Mouse (Mus musculus): ENCODE data around the gene Hsd17b11. TPM values are rescaled to one million over a fixed set of nuclear protein-coding genes. Genes with fewer than 3 reads are reported as not detected.
"Not testable (repeated sequence)": the region's sequence is repeated elsewhere in the genome, so short reads cannot be mapped to it uniquely, and the experiment has no call there.

Hsd17b11 gene
- polyA plus RNA-seq, 1 experiment from 2014 or later, result 1.3 TPM

- no peak for ATAC-seq (ENCODE audit: low FRiP score, low read depth)
- Histone ChIP-seq H3K4me1 (peaks cover 8% of the 10 kb centered on the region; the same call in 1 of the 2 replicates), H3K27me3 (peaks cover 13% of the 10 kb centered on the region), H3K9me3 (no peaks in the 10 kb centered on the region), H3K9ac (replicated peaks) (no peak overlapping the region), H3K36me3 (no peaks in the 10 kb centered on the region), H3K27ac (replicated peaks) (no peak overlapping the region), H3K4me2 (replicated peaks) (no peak overlapping the region), H3K4me3 (no peak overlapping the region)
- 37% methylated on average over 17 of the region's 17 CpGs for WGBS
Observed at GRCm38 (mm10) chr5:104025245-104025854, 3.6 kb upstream of the Hsd17b11 start.

GRCm38 (mm10) chr5:104024762-104025161, 3.0 kb upstream of the Hsd17b11 start:
- peaks cover 13% of the 10 kb centered on the region for H3K27me3 ChIP-seq
- ATAC-seq (ENCODE audit: low FRiP score, low read depth), result no peak
- no peaks in the 10 kb centered on the region for H3K9me3 ChIP-seq
- 66% methylated on average over 11 of the region's 11 CpGs for WGBS
- H3K4me2 ChIP-seq (replicated peaks), result no peak overlapping the region
- no peak overlapping the region for H3K4me3 ChIP-seq
- H3K4me1 ChIP-seq, result peaks cover 8% of the 10 kb centered on the region; the same call in 1 of the 2 replicates
- H3K9ac ChIP-seq (replicated peaks), result no peak overlapping the region
- no peaks in the 10 kb centered on the region for H3K36me3 ChIP-seq
- no peak overlapping the region for H3K27ac ChIP-seq (replicated peaks)

- H3K27me3 ChIP-seq, result peaks cover 13% of the 10 kb centered on the region
- not testable (repeated sequence) for H3K36me3 ChIP-seq; ATAC-seq (ENCODE audit: low FRiP score, low read depth); H3K9me3 ChIP-seq; H3K27ac ChIP-seq (replicated peaks); H3K9ac ChIP-seq (replicated peaks); H3K4me2 ChIP-seq (replicated peaks); H3K4me3 ChIP-seq; H3K4me1 ChIP-seq
- WGBS, result 91% methylated on average over 5 of the region's 5 CpGs
Observed at GRCm38 (mm10) chr5:104024193-104024592, 2.5 kb upstream of the Hsd17b11 start.

GRCm38 (mm10) chr5:104023289-104024020, 1.7 kb upstream of the Hsd17b11 start:
- no peak for ATAC-seq (ENCODE audit: low FRiP score, low read depth)
- Histone ChIP-seq H3K9ac (replicated peaks) (no peak overlapping the region), H3K36me3 (no peaks in the 10 kb centered on the region), H3K4me3 (no peak overlapping the region), H3K4me1 (peaks cover 8% of the 10 kb centered on the region; the same call in 1 of the 2 replicates), H3K4me2 (replicated peaks) (no peak overlapping the region), H3K9me3 (no peaks in the 10 kb centered on the region), H3K27me3 (peaks cover 13% of the 10 kb centered on the region), H3K27ac (replicated peaks) (no peak overlapping the region)
- 67% methylated on average over 8 of the region's 8 CpGs for WGBS

- Histone ChIP-seq H3K36me3 (no peaks in the 10 kb centered on the region), H3K4me3 (no peak overlapping the region), H3K9ac (replicated peaks) (no peak overlapping the region), H3K4me2 (replicated peaks) (peak overlapping the region; percentile 86), H3K27ac (replicated peaks) (no peak overlapping the region), H3K4me1 (peaks cover 8% of the 10 kb centered on the region; the same call in 1 of the 2 replicates), H3K9me3 (no peaks in the 10 kb centered on the region), H3K27me3 (peaks cover 13% of the 10 kb centered on the region)
- no peak for ATAC-seq (ENCODE audit: low FRiP score, low read depth)
- 41% methylated on average over 5 of the region's 5 CpGs for WGBS
Observed at GRCm38 (mm10) chr5:104022558-104022957, 839 bp upstream of the Hsd17b11 start.

GRCm38 (mm10) chr5:104011419-104011818, 10.3 kb downstream of the Hsd17b11 start:
- H3K27ac ChIP-seq (replicated peaks), result no peak overlapping the region
- H3K9me3 ChIP-seq, result no peaks in the 10 kb centered on the region
- no peaks in the 10 kb centered on the region for H3K36me3 ChIP-seq
- ATAC-seq (ENCODE audit: low FRiP score, low read depth), result no peak
- H3K4me2 ChIP-seq (replicated peaks), result no peak overlapping the region
- H3K4me3 ChIP-seq, result no peak overlapping the region
- no peaks in the 10 kb centered on the region for H3K4me1 ChIP-seq
- H3K27me3 ChIP-seq, result no peaks in the 10 kb centered on the region
- H3K9ac ChIP-seq (replicated peaks), result no peak overlapping the region

GRCm38 (mm10) chr5:104010261-104010660, 11.5 kb downstream of the Hsd17b11 start:
- Histone ChIP-seq H3K4me3 (no peak overlapping the region), H3K4me2 (replicated peaks) (no peak overlapping the region), H3K27ac (replicated peaks) (no peak overlapping the region), H3K4me1 (no peaks in the 10 kb centered on the region), H3K9ac (replicated peaks) (no peak overlapping the region), H3K9me3 (no peaks in the 10 kb centered on the region), H3K36me3 (no peaks in the 10 kb centered on the region), H3K27me3 (no peaks in the 10 kb centered on the region)
- ATAC-seq (ENCODE audit: low FRiP score, low read depth), result no peak
- WGBS, result 92% methylated on average over 7 of the region's 7 CpGs

- H3K9me3 ChIP-seq, result no peaks in the 10 kb centered on the region
- no peaks in the 10 kb centered on the region for H3K4me1 ChIP-seq
- H3K27me3 ChIP-seq, result no peaks in the 10 kb centered on the region
- H3K4me3 ChIP-seq, result no peak overlapping the region
- H3K36me3 ChIP-seq, result no peaks in the 10 kb centered on the region
- no peak overlapping the region for H3K27ac ChIP-seq (replicated peaks)
- WGBS, result 89% methylated on average over 3 of the region's 3 CpGs
- ATAC-seq (ENCODE audit: low FRiP score, low read depth), result no peak
- no peak overlapping the region for H3K4me2 ChIP-seq (replicated peaks)
- no peak overlapping the region for H3K9ac ChIP-seq (replicated peaks)
Observed at GRCm38 (mm10) chr5:104009421-104009820, 12.3 kb downstream of the Hsd17b11 start.

GRCm38 (mm10) chr5:104007801-104008200, 13.9 kb downstream of the Hsd17b11 start:
- H3K4me2 ChIP-seq (replicated peaks), result no peak overlapping the region
- no peak overlapping the region for H3K9ac ChIP-seq (replicated peaks)
- no peaks in the 10 kb centered on the region for H3K36me3 ChIP-seq
- H3K27ac ChIP-seq (replicated peaks), result no peak overlapping the region
- WGBS, result 72% methylated on average over 5 of the region's 5 CpGs
- H3K4me3 ChIP-seq, result no peak overlapping the region
- ATAC-seq (ENCODE audit: low FRiP score, low read depth), result no peak
- H3K9me3 ChIP-seq, result no peaks in the 10 kb centered on the region
- H3K27me3 ChIP-seq, result 0 out of 2 replicates have a peak, but pooled peaks cover 4% of the 10 kb centered on the region
- H3K4me1 ChIP-seq, result peaks cover 5% of the 10 kb centered on the region

GRCm38 (mm10) chr5:104006811-104007210, 14.9 kb downstream of the Hsd17b11 start:
- Histone ChIP-seq H3K9ac (replicated peaks) (no peak overlapping the region), H3K9me3 (no peaks in the 10 kb centered on the region), H3K27me3 (0 out of 2 replicates have a peak, but pooled peaks cover 4% of the 10 kb centered on the region), H3K4me3 (no peak overlapping the region), H3K4me1 (peaks cover 11% of the 10 kb centered on the region), H3K36me3 (no peaks in the 10 kb centered on the region), H3K27ac (replicated peaks) (no peak overlapping the region), H3K4me2 (replicated peaks) (no peak overlapping the region)
- no peak for ATAC-seq (ENCODE audit: low FRiP score, low read depth)
- whole genome bisulfite sequencing, result 82% methylated on average over 3 of the region's 3 CpGs

- Histone ChIP-seq H3K27ac (replicated peaks) (no peak overlapping the region), H3K4me3 (no peak overlapping the region), H3K9ac (replicated peaks) (no peak overlapping the region), H3K36me3 (no peaks in the 10 kb centered on the region), H3K9me3 (no peaks in the 10 kb centered on the region), H3K27me3 (0 out of 2 replicates have a peak, but pooled peaks cover 4% of the 10 kb centered on the region), H3K4me1 (peaks cover 11% of the 10 kb centered on the region), H3K4me2 (replicated peaks) (no peak overlapping the region)
- 97% methylated on average over 2 of the region's 2 CpGs for WGBS
- no peak for ATAC-seq (ENCODE audit: low FRiP score, low read depth)
Observed at GRCm38 (mm10) chr5:104003955-104004354, 17.8 kb downstream of the Hsd17b11 start.

GRCm38 (mm10) chr5:104003256-104003931, 18.3 kb downstream of the Hsd17b11 start:
- peak overlapping the region; percentile 46 for H3K4me2 ChIP-seq (replicated peaks)
- peaks cover 11% of the 10 kb centered on the region for H3K4me1 ChIP-seq
- 45% methylated on average over 15 of the region's 15 CpGs for WGBS
- ATAC-seq (ENCODE audit: low FRiP score, low read depth), result no peak
- no peak overlapping the region for H3K27ac ChIP-seq (replicated peaks)
- H3K4me3 ChIP-seq, result peak overlapping the region; percentile 17
- H3K36me3 ChIP-seq, result no peaks in the 10 kb centered on the region
- peaks cover 4% of the 10 kb centered on the region; the same call in 1 of the 2 replicates for H3K27me3 ChIP-seq
- H3K9me3 ChIP-seq, result no peaks in the 10 kb centered on the region
- 0 out of 2 replicates have a peak overlapping the region, but pooled peaks have one; percentile 31 for H3K9ac ChIP-seq (replicated peaks)
